ENCODE assay signal across 17 mouse cellular contexts in the genomic region with DNA sequence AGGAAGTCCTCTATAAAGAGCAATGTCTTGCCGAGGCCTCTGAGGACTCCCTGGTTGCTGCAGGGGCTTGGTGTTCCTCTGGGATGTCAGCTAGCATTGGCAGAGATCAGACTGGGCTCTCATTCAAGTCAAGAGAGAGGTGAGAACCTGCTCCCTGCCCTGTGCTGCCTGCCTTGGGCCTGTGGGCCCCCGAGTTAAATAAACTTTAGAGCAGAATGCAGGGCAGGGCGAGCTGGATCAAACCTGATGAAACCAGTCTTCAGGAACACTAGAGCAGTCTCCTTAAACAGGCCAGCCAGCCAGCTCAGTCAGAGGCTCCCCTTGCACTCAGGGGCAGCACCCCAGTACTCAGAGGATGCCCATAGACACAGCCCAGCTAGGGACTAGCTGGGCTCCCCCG. TPM values are rescaled to one million over a fixed set of nuclear protein-coding genes. Genes with fewer than 3 reads are reported as not detected.
DNase-seq lines count a peak whose midpoint lies in the region; ATAC-seq and TF ChIP-seq lines count a peak whose summit lies in the region.
"Had no signal": no experiment of that assay in that cellular context is flagged by ENCODE, and none has a peak within 500 bp of the region (broad histone marks: within the 10 kb centered on the region; RNA-seq: fewer than 3 reads in every experiment).

No protein-coding gene starts in this region.

- no peak overlapping the region for H3K27ac ChIP-seq in hindbrain, postnatal 0 days
- H3K27ac ChIP-seq in hindbrain, embryonic 14.5 days = no peak overlapping the region
- peak overlapping the region; percentile 36; the same call in 1 of the 2 replicates for H3K27ac ChIP-seq in embryonic facial prominence, embryonic 10.5 days (replicated peaks)
- no peak overlapping the region for H3K27ac ChIP-seq in limb, embryonic 13.5 days
- H3K27ac ChIP-seq in midbrain, embryonic 15.5 days = no peak overlapping the region
- H3K27ac ChIP-seq: left cerebral cortex, adult 2 months; lung, embryonic 15.5 days; neural tube, embryonic 12.5 days had no signal

- TF ChIP-seq CTCF in hindbrain, postnatal 0 days (IDR thresholded peaks at IDR 0.05; ENCODE audit: low read depth) = no peak

- no peak overlapping the region for H3K4me2 ChIP-seq in hindbrain, postnatal 0 days (ENCODE audit: low read depth, low read length)
- H3K4me2 ChIP-seq in hindbrain, embryonic 14.5 days (replicated peaks) = no peak overlapping the region
- H3K4me2 ChIP-seq in limb, embryonic 13.5 days (replicated peaks) = no peak overlapping the region
- H3K4me2 ChIP-seq in midbrain, embryonic 15.5 days = no peak overlapping the region
- H3K4me2 ChIP-seq: heart, embryonic 12.5 days; lung, embryonic 15.5 days; neural tube, embryonic 12.5 days had no signal

- 62% methylated on average over 4 of the region's 4 CpGs for WGBS in hindbrain, postnatal 0 days
- 79% methylated on average over 4 of the region's 4 CpGs for WGBS in hindbrain, embryonic 14.5 days
- WGBS in embryonic facial prominence, embryonic 10.5 days = 80% methylated on average over 4 of the region's 4 CpGs
- WGBS in limb, embryonic 13.5 days = 71% methylated on average over 4 of the region's 4 CpGs
- 77% methylated on average over 4 of the region's 4 CpGs for WGBS in midbrain, embryonic 15.5 days

- no peak overlapping the region for H3K4me3 ChIP-seq in hindbrain, postnatal 0 days (ENCODE audit: low read length)
- no peak overlapping the region for H3K4me3 ChIP-seq in hindbrain, embryonic 14.5 days (replicated peaks; ENCODE audit: low read length)
- H3K4me3 ChIP-seq in embryonic facial prominence, embryonic 10.5 days = no peak overlapping the region
- no peak overlapping the region for H3K4me3 ChIP-seq in limb, embryonic 13.5 days
- no peak overlapping the region for H3K4me3 ChIP-seq in midbrain, embryonic 15.5 days
- H3K4me3 ChIP-seq: erythroblast, embryonic 14.5 days; heart, embryonic 12.5 days; left cerebral cortex, adult 2 months; lung, embryonic 15.5 days; neural tube, embryonic 12.5 days had no signal

- H3K9ac ChIP-seq in hindbrain, postnatal 0 days (replicated peaks; ENCODE audit: low read length) = no peak overlapping the region
- H3K9ac ChIP-seq in hindbrain, embryonic 14.5 days = no peak overlapping the region
- no peak overlapping the region; the same call in 1 of the 2 replicates for H3K9ac ChIP-seq in limb, embryonic 13.5 days
- no peak overlapping the region for H3K9ac ChIP-seq in midbrain, embryonic 15.5 days
- H3K9ac ChIP-seq: heart, embryonic 12.5 days; lung, embryonic 15.5 days; neural tube, embryonic 12.5 days had no signal

- no peaks in the 10 kb centered on the region for H3K27me3 ChIP-seq in hindbrain, postnatal 0 days (ENCODE audit: insufficient read depth, low read length)
- no peaks in the 10 kb centered on the region for H3K27me3 ChIP-seq in hindbrain, embryonic 14.5 days (ENCODE audit: control insufficient read depth, insufficient read depth, low read length)
- H3K27me3 ChIP-seq in embryonic facial prominence, embryonic 10.5 days (replicated peaks; ENCODE audit: low read depth, poor library complexity, severe bottlenecking) = no peaks in the 10 kb centered on the region
- H3K27me3 ChIP-seq in limb, embryonic 13.5 days = no peaks in the 10 kb centered on the region
- no peaks in the 10 kb centered on the region for H3K27me3 ChIP-seq in midbrain, embryonic 15.5 days (replicated peaks)
- H3K27me3 ChIP-seq: heart, embryonic 12.5 days; lung, embryonic 15.5 days; neural tube, embryonic 12.5 days had no signal

- no peaks in the 10 kb centered on the region for H3K4me1 ChIP-seq in hindbrain, postnatal 0 days (ENCODE audit: insufficient read depth, low read length)
- H3K4me1 ChIP-seq in hindbrain, embryonic 14.5 days (replicated peaks; ENCODE audit: control insufficient read depth, insufficient read depth, low read length) = no peaks in the 10 kb centered on the region
- 0 out of 2 replicates have a peak, but pooled peaks cover 6% of the 10 kb centered on the region for H3K4me1 ChIP-seq in embryonic facial prominence, embryonic 10.5 days
- no peaks in the 10 kb centered on the region for H3K4me1 ChIP-seq in limb, embryonic 13.5 days
- no peaks in the 10 kb centered on the region for H3K4me1 ChIP-seq in midbrain, embryonic 15.5 days
- H3K4me1 ChIP-seq: lung, embryonic 15.5 days; neural tube, embryonic 12.5 days had no signal

- peak; percentile 28 for ATAC-seq in hindbrain, postnatal 0 days
- no peak for ATAC-seq in hindbrain, embryonic 14.5 days (ENCODE audit: low FRiP score)
- ATAC-seq in limb, embryonic 13.5 days (ENCODE audit: low FRiP score, low read depth) = peak; percentile 32; the same call in 1 of the 2 replicates
- ATAC-seq in midbrain, embryonic 15.5 days (replicated peaks) = no peak

- no peaks in the 10 kb centered on the region for H3K9me3 ChIP-seq in hindbrain, postnatal 0 days (ENCODE audit: low read length)
- H3K9me3 ChIP-seq in hindbrain, embryonic 14.5 days (ENCODE audit: control insufficient read depth, low read length) = no peaks in the 10 kb centered on the region
- H3K9me3 ChIP-seq in embryonic facial prominence, embryonic 10.5 days = no peaks in the 10 kb centered on the region
- no peaks in the 10 kb centered on the region for H3K9me3 ChIP-seq in limb, embryonic 13.5 days
- no peaks in the 10 kb centered on the region for H3K9me3 ChIP-seq in midbrain, embryonic 15.5 days
- H3K9me3 ChIP-seq: heart, embryonic 12.5 days; lung, embryonic 15.5 days; neural tube, embryonic 12.5 days had no signal

- no peak for DNase-seq in hindbrain, postnatal 0 days (ENCODE audit: low spot score)
- DNase-seq in hindbrain, embryonic 14.5 days (ENCODE audit: low spot score) = no peak
- DNase-seq in embryonic facial prominence, embryonic 10.5 days (ENCODE audit: low spot score) = no peak
- DNase-seq in kidney, adult 9 months = peak; percentile 46
- DNase-seq in adrenal gland, postnatal 25 days = no peak
- DNase-seq in layer of hippocampus, postnatal 36 days = no peak
- DNase-seq: adrenal gland, postnatal 10 days; cerebellum, adult 8-10 months; gastrocnemius, postnatal 14 days; heart, postnatal 36 days had no signal

- peaks cover 24% of the 10 kb centered on the region for H3K36me3 ChIP-seq in hindbrain, postnatal 0 days (ENCODE audit: insufficient read depth, low read length)
- H3K36me3 ChIP-seq in hindbrain, embryonic 14.5 days (replicated peaks; ENCODE audit: control insufficient read depth, insufficient read depth) = peaks cover 40% of the 10 kb centered on the region
- peaks cover 100% of the 10 kb centered on the region for H3K36me3 ChIP-seq in embryonic facial prominence, embryonic 10.5 days (replicated peaks)
- peaks cover 64% of the 10 kb centered on the region for H3K36me3 ChIP-seq in limb, embryonic 13.5 days
- H3K36me3 ChIP-seq in midbrain, embryonic 15.5 days (replicated peaks) = peaks cover 33% of the 10 kb centered on the region

RNA-seq across cellular contexts. Expression of gene Vps9d1, which starts 17.8 kb away (rescaled TPM):
- total RNA-seq in hindbrain, postnatal 0 days (2014; rRNA removed) = 91.6 and 92.3 TPM in 2 replicates
- 57.5 and 59.9 TPM in 2 replicates for polyA plus RNA-seq in hindbrain, postnatal 0 days (2015; fragmentation: Nextera tagmentation; extraction: Ambion mirVana)
- 57.7 and 58.8 TPM in 2 replicates for polyA plus RNA-seq in hindbrain, embryonic 14.5 days (2014; fragmentation: Nextera tagmentation; extraction: Ambion mirVana)
- polyA plus RNA-seq in embryonic facial prominence, embryonic 10.5 days (2016; fragmentation: Nextera tagmentation; extraction: Ambion mirVana) = 22.2 and 25.1 TPM in 2 replicates
- 32.3 and 32.7 TPM in 2 replicates for polyA plus RNA-seq in limb, embryonic 13.5 days (2015; fragmentation: Nextera tagmentation; extraction: Ambion mirVana)
- total RNA-seq in adrenal gland, postnatal 25 days (2021) = 25.2 and 36.7 TPM in 2 replicates
- 66.6 and 69.9 TPM in 2 replicates for polyA plus RNA-seq in midbrain, embryonic 15.5 days (2015; fragmentation: Nextera tagmentation; extraction: Ambion mirVana)
- 10 to 100 TPM; 49.7 to 51.6 TPM for total RNA-seq in layer of hippocampus, postnatal 36 days (2021)

RNA-seq across cellular contexts. Expression of gene Zfp276, which starts 17.9 kb away (rescaled TPM):
- 42.4 and 42.9 TPM in 2 replicates for total RNA-seq in hindbrain, postnatal 0 days (2014; rRNA removed)
- polyA plus RNA-seq in hindbrain, postnatal 0 days (2015; fragmentation: Nextera tagmentation; extraction: Ambion mirVana) = 16.9 and 17.5 TPM in 2 replicates
- 18.5 and 19.5 TPM in 2 replicates for polyA plus RNA-seq in hindbrain, embryonic 14.5 days (2014; fragmentation: Nextera tagmentation; extraction: Ambion mirVana)
- 29.4 and 31.1 TPM in 2 replicates for polyA plus RNA-seq in embryonic facial prominence, embryonic 10.5 days (2016; fragmentation: Nextera tagmentation; extraction: Ambion mirVana)
- polyA plus RNA-seq in limb, embryonic 13.5 days (2015; fragmentation: Nextera tagmentation; extraction: Ambion mirVana) = 28.4 and 29.1 TPM in 2 replicates
- 32.3 and 33.0 TPM in 2 replicates for total RNA-seq in adrenal gland, postnatal 25 days (2021)
- polyA plus RNA-seq in midbrain, embryonic 15.5 days (2015; fragmentation: Nextera tagmentation; extraction: Ambion mirVana) = 28.2 and 30.3 TPM in 2 replicates
- 10 to 100 TPM; 24.3 to 26.6 TPM for total RNA-seq in layer of hippocampus, postnatal 36 days (2021)

RNA-seq across cellular contexts. Expression of gene Spata2l, which starts 35.9 kb away (rescaled TPM):
- 19.4 and 21.2 TPM in 2 replicates for total RNA-seq in hindbrain, postnatal 0 days (2014; rRNA removed)
- 13.4 and 15.8 TPM in 2 replicates for polyA plus RNA-seq in hindbrain, postnatal 0 days (2015; fragmentation: Nextera tagmentation; extraction: Ambion mirVana)
- 8.4 and 9.1 TPM in 2 replicates for polyA plus RNA-seq in hindbrain, embryonic 14.5 days (2014; fragmentation: Nextera tagmentation; extraction: Ambion mirVana)
- polyA plus RNA-seq in embryonic facial prominence, embryonic 10.5 days (2016; fragmentation: Nextera tagmentation; extraction: Ambion mirVana) = 1.6 and 3.0 TPM in 2 replicates
- polyA plus RNA-seq in limb, embryonic 13.5 days (2015; fragmentation: Nextera tagmentation; extraction: Ambion mirVana) = 3.1 and 3.7 TPM in 2 replicates
- 15.6 and 17.9 TPM in 2 replicates for total RNA-seq in adrenal gland, postnatal 25 days (2021)
- polyA plus RNA-seq in midbrain, embryonic 15.5 days (2015; fragmentation: Nextera tagmentation; extraction: Ambion mirVana) = 7.4 and 8.1 TPM in 2 replicates
- total RNA-seq in layer of hippocampus, postnatal 36 days (2021) = 10 to 100 TPM; 80.7 to 81.4 TPM

RNA-seq across cellular contexts. Expression of gene Fanca, which starts 46.5 kb away (rescaled TPM):
- 9.5 and 13.5 TPM in 2 replicates for total RNA-seq in hindbrain, postnatal 0 days (2014; rRNA removed)
- 5.8 TPM in 2 replicates for polyA plus RNA-seq in hindbrain, postnatal 0 days (2015; fragmentation: Nextera tagmentation; extraction: Ambion mirVana)
- polyA plus RNA-seq in hindbrain, embryonic 14.5 days (2014; fragmentation: Nextera tagmentation; extraction: Ambion mirVana) = 7.4 and 8.3 TPM in 2 replicates
- polyA plus RNA-seq in embryonic facial prominence, embryonic 10.5 days (2016; fragmentation: Nextera tagmentation; extraction: Ambion mirVana) = 49.4 and 52.3 TPM in 2 replicates
- 26.4 and 27.2 TPM in 2 replicates for polyA plus RNA-seq in limb, embryonic 13.5 days (2015; fragmentation: Nextera tagmentation; extraction: Ambion mirVana)
- total RNA-seq in adrenal gland, postnatal 25 days (2021) = 6.6 and 15.5 TPM in 2 replicates
- polyA plus RNA-seq in midbrain, embryonic 15.5 days (2015; fragmentation: Nextera tagmentation; extraction: Ambion mirVana) = 6.4 and 9.8 TPM in 2 replicates
- total RNA-seq in layer of hippocampus, postnatal 36 days (2021) = 1 to 10 TPM; 3.6 to 4.0 TPM

RNA-seq across cellular contexts. Expression of gene Cdk10, which starts 47.3 kb away (rescaled TPM):
- 56.1 and 91.8 TPM in 2 replicates for total RNA-seq in hindbrain, postnatal 0 days (2014; rRNA removed)
- polyA plus RNA-seq in hindbrain, postnatal 0 days (2015; fragmentation: Nextera tagmentation; extraction: Ambion mirVana) = 52.9 and 56.3 TPM in 2 replicates
- polyA plus RNA-seq in hindbrain, embryonic 14.5 days (2014; fragmentation: Nextera tagmentation; extraction: Ambion mirVana) = 42.9 and 44.1 TPM in 2 replicates
- polyA plus RNA-seq in embryonic facial prominence, embryonic 10.5 days (2016; fragmentation: Nextera tagmentation; extraction: Ambion mirVana) = 35.1 and 36.4 TPM in 2 replicates
- 37.9 and 39.9 TPM in 2 replicates for polyA plus RNA-seq in limb, embryonic 13.5 days (2015; fragmentation: Nextera tagmentation; extraction: Ambion mirVana)
- 68.7 and 78.2 TPM in 2 replicates for total RNA-seq in adrenal gland, postnatal 25 days (2021)
- 52.6 and 55.0 TPM in 2 replicates for polyA plus RNA-seq in midbrain, embryonic 15.5 days (2015; fragmentation: Nextera tagmentation; extraction: Ambion mirVana)
- total RNA-seq in layer of hippocampus, postnatal 36 days (2021) = 10 to 100 TPM; 89.6 to 99.3 TPM

Comparison
In these comparisons a context has a peak if more than half of its experiments do, and no peak if none do; other contexts are left out.
1. ATAC-seq: peak in hindbrain, postnatal 0 days (single experiment) and limb, embryonic 13.5 days (single experiment); none in hindbrain, embryonic 14.5 days (single experiment) and midbrain, embryonic 15.5 days (single experiment).